ENCODE assay signal across 10 mouse cellular contexts in genomic region chr14:76558171-76558570, GRCm38 (mm10). TPM values are rescaled to one million over a fixed set of nuclear protein-coding genes. Genes with fewer than 3 reads are reported as not detected.
A peak's percentile ranks its signal among the peaks of the same experiment; 100 is the strongest.
DNase-seq lines count a peak whose midpoint lies in the region; ATAC-seq and TF ChIP-seq lines count a peak whose summit lies in the region.
"Not testable (repeated sequence)": the region's sequence is repeated elsewhere in the genome, so short reads cannot be mapped to it uniquely, and the experiment has no call there.
"Had no signal": no experiment of that assay in that cellular context is flagged by ENCODE, and none has a peak within 500 bp of the region (broad histone marks: within the 10 kb centered on the region; RNA-seq: fewer than 3 reads in every experiment).

No protein-coding gene starts in this region.

- not testable (repeated sequence) for H3K4me1 ChIP-seq in ES-Bruce4 (ENCODE audit: control insufficient read depth, insufficient read depth, low read length); liver, adult 2 months (ENCODE audit: control insufficient read depth, insufficient read depth, low read length); lung, postnatal 0 days (ENCODE audit: insufficient read depth, low read depth, low read length)
- peaks cover 47% of the 10 kb centered on the region for H3K4me1 ChIP-seq in heart, embryonic 12.5 days (replicated peaks)

- H3K4me3 ChIP-seq in ES-Bruce4 (ENCODE audit: low read depth, low read length); heart, embryonic 12.5 days; liver, adult 2 months (ENCODE audit: insufficient read depth, low read depth, low read length); lung, postnatal 0 days (ENCODE audit: low read depth, low read length): not testable (repeated sequence)

- WGBS in heart, embryonic 12.5 days = 37% methylated on average over 8 of the region's 8 CpGs
- WGBS in liver, adult 2 months = 55% methylated on average over 8 of the region's 8 CpGs
- WGBS in lung, postnatal 0 days = 50% methylated on average over 8 of the region's 8 CpGs

- peak; percentile 30; the same call in 1 of the 2 replicates for TF ChIP-seq EP300 in ES-Bruce4 (IDR thresholded peaks at IDR 0.05; ENCODE audit: insufficient read depth, low read depth, low read length)
- not testable (repeated sequence) for TF ChIP-seq EP300 in lung, postnatal 0 days (IDR thresholded peaks at IDR 0.05)

- peak overlapping the region; percentile 38 for H3K4me2 ChIP-seq in heart, embryonic 12.5 days
- not testable (repeated sequence) for H3K4me2 ChIP-seq in lung, postnatal 0 days (replicated peaks; ENCODE audit: low read depth, low read length)

- H3K27ac ChIP-seq in ES-Bruce4 (ENCODE audit: insufficient read depth, low read length); liver, adult 2 months (replicated peaks; ENCODE audit: insufficient read depth, low read depth, low read length); lung, postnatal 0 days (ENCODE audit: low read length): not testable (repeated sequence)
- peak overlapping the region; percentile 4; the same call in 1 of the 2 replicates for H3K27ac ChIP-seq in heart, embryonic 12.5 days (ENCODE audit: poor library complexity, severe bottlenecking)

- H3K79me2 ChIP-seq in liver, adult 2 months (ENCODE audit: control insufficient read depth, insufficient read depth, low read length) = not testable (repeated sequence)

- H3K9me3 ChIP-seq in ES-Bruce4 (replicated peaks; ENCODE audit: control insufficient read depth, insufficient read depth, low read length, poor library complexity, severe bottlenecking); heart, embryonic 12.5 days (replicated peaks); lung, postnatal 0 days (ENCODE audit: low read length): not testable (repeated sequence)

- not testable (repeated sequence) for H3K9ac ChIP-seq in ES-Bruce4 (ENCODE audit: low read depth, poor library complexity, severe bottlenecking); heart, embryonic 12.5 days; liver, adult 2 months (ENCODE audit: low read depth, low read length); lung, postnatal 0 days (replicated peaks; ENCODE audit: low read depth)

- not testable (repeated sequence) for H3K36me3 ChIP-seq in ES-Bruce4 (ENCODE audit: control insufficient read depth, insufficient read depth, low read length, poor library complexity, severe bottlenecking); heart, embryonic 12.5 days; liver, adult 2 months (ENCODE audit: control insufficient read depth, insufficient read depth, low read length); lung, postnatal 0 days (ENCODE audit: insufficient read depth, low read length)

- not testable (repeated sequence) for ATAC-seq in heart, embryonic 12.5 days (ENCODE audit: insufficient number of reproducible peaks, low FRiP score)
- peak; percentile 28; the same call in 1 of the 2 replicates for ATAC-seq in lung, postnatal 0 days

- not testable (repeated sequence) for TF ChIP-seq CTCF in ES-Bruce4 (IDR thresholded peaks at IDR 0.05; ENCODE audit: low read depth, low read length); liver, adult 2 months (IDR thresholded peaks at IDR 0.05; ENCODE audit: low read depth, low read length); lung, postnatal 0 days (IDR thresholded peaks at IDR 0.05)

- DNase-seq in cerebellum, adult 11-12 months = peak; percentile 39
- peak; percentile 59 to 75 for DNase-seq in cerebellum, postnatal 14 days
- peak; percentile 15 to 16 for DNase-seq in heart, postnatal 14 days
- peak; percentile 35 to 41 for DNase-seq in kidney, postnatal 36 days
- DNase-seq in liver, adult 2 months (ENCODE audit: extremely low read depth, low read depth, low spot score) = peak; percentile 16
- not testable (repeated sequence) for DNase-seq in lung, postnatal 0 days (ENCODE audit: low spot score)

- TF ChIP-seq POLR2A in ES-Bruce4 (IDR thresholded peaks at IDR 0.05; ENCODE audit: insufficient read depth, low read length); liver, adult 2 months (IDR thresholded peaks at IDR 0.05; ENCODE audit: extremely low read depth, insufficient read depth, low read length): not testable (repeated sequence)

- H3K27me3 ChIP-seq in ES-Bruce4 (ENCODE audit: control insufficient read depth, insufficient read depth, low read length, poor library complexity, severe bottlenecking); heart, embryonic 12.5 days (replicated peaks); liver, adult 2 months (ENCODE audit: control insufficient read depth, insufficient read depth, low read length); lung, postnatal 0 days (replicated peaks; ENCODE audit: insufficient read depth, low read length): not testable (repeated sequence)

- intact Hi-C loops in heart, postnatal 14 days (cut with DNase I) = loop anchor here (5.0 kb wide), 2 partner anchors 51 to 99 kb away; no protein-coding TSS in a partner anchor

RNA-seq across cellular contexts. Expression of gene Serp2, which starts 1.5 kb away (rescaled TPM):
- 6.1 and 6.4 TPM in 2 replicates for polyA plus RNA-seq in ES-Bruce4 (2011; ENCODE audit: insufficient read depth, insufficient read length, low read depth, missing spikeins)
- 18.5 and 18.8 TPM in 2 replicates for polyA plus RNA-seq in heart, embryonic 12.5 days (2016; fragmentation: Nextera tagmentation; extraction: Ambion mirVana)
- total RNA-seq in heart, postnatal 14 days (2021) = 1 to 10 TPM in 1 of 2 experiments, under 1 TPM in 1; 0.68 to 1.0 TPM
- 0.37 TPM in 1 of 2 replicates, not detected in the other for total RNA-seq in liver, adult 2 months (2014; rRNA removed)
- not detected in 2 replicates for polyA plus RNA-seq in liver, adult 2 months (2012; rRNA removed)
- polyA plus RNA-seq in lung, postnatal 0 days (2015; fragmentation: Nextera tagmentation; extraction: Ambion mirVana) = 4.1 and 5.1 TPM in 2 replicates
- total RNA-seq: common myeloid progenitor, adult 5-6 weeks; megakaryocyte progenitor cell, adult 5-6 weeks had no signal
